Mouse (Mus musculus) heart, postnatal 0 days (tissue): ENCODE measurements around the gene Ppargc1a.

Experiments used
- CTCF ChIP-seq: IDR thresholded peaks from 2 replicates; pipeline ENCODE4 v1.5.1; 2016; ENCODE audit warnings: antibody characterized with exemption, control low read depth, low read depth
- EP300 ChIP-seq: IDR thresholded peaks from 2 replicates; pipeline ENCODE4 v1.6.1; 2016; ENCODE audit warnings: antibody characterized with exemption, low read depth

DNA sequence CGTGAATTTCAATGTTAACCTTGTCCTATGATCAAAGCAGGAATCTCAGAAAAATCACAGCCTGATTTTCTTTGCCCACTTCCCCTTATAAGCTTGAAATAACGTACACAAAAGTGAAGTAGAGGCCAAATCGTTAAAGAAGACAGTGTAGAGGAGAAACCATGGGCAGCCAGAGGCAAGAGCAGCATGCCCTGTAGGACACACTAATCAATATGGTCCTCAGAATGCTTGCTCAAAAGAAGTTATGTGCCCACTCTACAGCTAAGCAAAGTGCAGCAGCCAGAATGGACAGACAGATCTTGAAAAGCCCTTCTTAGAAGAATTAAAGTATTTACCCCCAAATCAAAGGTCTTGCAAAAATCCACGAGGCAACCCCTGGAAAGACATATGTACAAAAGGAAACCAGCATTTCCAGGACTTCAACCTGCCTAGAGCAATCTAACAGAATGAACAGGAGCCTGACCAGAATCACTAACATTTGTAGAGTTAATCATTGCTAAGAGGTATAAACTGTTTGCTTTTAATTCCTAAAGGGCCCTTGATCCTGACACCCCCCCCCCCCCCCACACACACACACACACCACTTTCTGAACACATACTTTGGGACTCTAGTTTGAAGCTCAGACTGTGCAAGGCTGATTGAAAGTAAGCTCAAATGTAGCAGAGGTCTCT is 9.8 kb downstream of the Ppargc1a start:
- TF ChIP-seq CTCF (no peak), EP300 (no peak)
